Mouse (Mus musculus): ENCODE results near the gene H2-Ke6.

GRCm38 (mm10) chr17:34029890-34030595 is 2.2 kb upstream of the H2-Ke6 start:
- TF ChIP-seq CTCF (IDR thresholded peaks at IDR 0.05; ENCODE audit: extremely low read depth, insufficient read length, insufficient replicate concordance, low read depth, low read length) = no peak
- TF ChIP-seq POLR2A (IDR thresholded peaks at IDR 0.05; ENCODE audit: low read depth, low read length) = no peak

All from small intestine, adult 2 months (tissue).